23 mouse cellular contexts compared by ENCODE assay signal in genomic region chr3:127235271-127235670, GRCm38 (mm10).
DNase-seq lines count a peak whose midpoint lies in the region; ATAC-seq and TF ChIP-seq lines count a peak whose summit lies in the region.
"Had no signal": no experiment of that assay in that cellular context is flagged by ENCODE, and none has a peak within 500 bp of the region (broad histone marks: within the 10 kb centered on the region; RNA-seq: fewer than 3 reads in every experiment).

No protein-coding gene starts in this region.

- peak; percentile 5 for DNase-seq in urinary bladder, postnatal 14 days (ENCODE audit: low spot score)
- DNase-seq in urinary bladder, adult 2 months (ENCODE audit: low spot score): no peak
- DNase-seq in brain, embryonic 14.5 days (ENCODE audit: low read depth): peak; percentile 24
- DNase-seq in retina, embryonic 14.5 days (ENCODE audit: low spot score): peak; percentile 70
- DNase-seq in retina, postnatal 1 day: peak; percentile 84
- no peak for DNase-seq in heart, adult 9 months (ENCODE audit: low spot score in 2 of 2)
- no peak for DNase-seq in right cerebral cortex, postnatal 36 days (ENCODE audit: low spot score in 2 of 2)
- DNase-seq: adrenal gland, adult 2 months; adrenal gland, adult 8-10 months; adrenal gland, postnatal 10 days; adrenal gland, postnatal 14 days; adrenal gland, postnatal 25 days; adrenal gland, postnatal 36 days; B cell, adult 2 months; cerebellum, adult 11 months; cerebellum, adult 11-12 months; cerebellum, adult 18-20 months had no signal

- TF ChIP-seq POLR2A in brain, embryonic 14.5 days (IDR thresholded peaks at IDR 0.05; ENCODE audit: borderline replicate concordance, extremely low read depth, insufficient read depth, insufficient read length, poor library complexity, severe bottlenecking): no peak

- H3K4me2 ChIP-seq in hindbrain, embryonic 12.5 days (replicated peaks): no peak overlapping the region

- H3K27ac ChIP-seq in hindbrain, embryonic 12.5 days: no peak overlapping the region

- no peaks in the 10 kb centered on the region for H3K27me3 ChIP-seq in hindbrain, embryonic 12.5 days
- H3K27me3 ChIP-seq: CH12.LX, Patski had no signal

- no peak for ATAC-seq in hindbrain, embryonic 12.5 days (ENCODE audit: low FRiP score)
- ATAC-seq: activated CD4-positive, CD25-positive, alpha-beta regulatory T cell, adult 4 months; CD4-positive, CD25-positive, alpha-beta regulatory T cell, adult 4 months; Patski had no signal

- no peak overlapping the region for H3K9ac ChIP-seq in hindbrain, embryonic 12.5 days

- no peaks in the 10 kb centered on the region for H3K4me1 ChIP-seq in hindbrain, embryonic 12.5 days

- no peaks in the 10 kb centered on the region for H3K36me3 ChIP-seq in hindbrain, embryonic 12.5 days

- no peak overlapping the region for H3K4me3 ChIP-seq in hindbrain, embryonic 12.5 days

- TF ChIP-seq CTCF in brain, embryonic 14.5 days (IDR thresholded peaks at IDR 0.05; ENCODE audit: borderline replicate concordance, extremely low read depth, insufficient read depth, insufficient read length): no peak

- H3K9me3 ChIP-seq in hindbrain, embryonic 12.5 days (replicated peaks): no peaks in the 10 kb centered on the region
- H3K9me3 ChIP-seq: G1E had no signal

- WGBS in hindbrain, embryonic 12.5 days: 72% methylated on average over 5 of the region's 5 CpGs

Comparison
In these comparisons a context has a peak if more than half of its experiments do, and no peak if none do; other contexts are left out.
1. DNase-seq: peak in urinary bladder, postnatal 14 days (single experiment), brain, embryonic 14.5 days (single experiment), retina, embryonic 14.5 days (single experiment) and retina, postnatal 1 day (single experiment); none in urinary bladder, adult 2 months (single experiment), heart, adult 9 months (0 of 2) and right cerebral cortex, postnatal 36 days (0 of 2).